Mouse (Mus musculus) midbrain, postnatal 0 days (tissue): ENCODE data around the gene Gatm. TPM values are rescaled to one million over a fixed set of nuclear protein-coding genes. Genes with fewer than 3 reads are reported as not detected.

Experiments
- ATAC-seq: fragments of 200-750 bp; cut with Nextera tagmentation; 2 replicates; pipeline ENCODE4 v1.8.0; 2017; ENCODE audit warnings: moderate number of reproducible peaks, mild to moderate bottlenecking, moderate TSS enrichment, moderate library complexity; ENCODE audit not compliant: low FRiP score
- DNase-seq: peaks from one replicate; pipeline ENCODE4 v3.0.0-alpha.2; 2015; ENCODE audit warnings: low spot score
- H3K27ac ChIP-seq: fragments of 300-500 bp; sonication (generic); 2 replicates; pipeline ENCODE4 v1.5.1; 2014; ENCODE audit warnings: low read depth, mild to moderate bottlenecking, low read length, mixed read lengths
- H3K27me3 ChIP-seq: fragments of 300-500 bp; sonication (generic); 2 replicates; pipeline ENCODE4 v1.6.1; 2014; ENCODE audit warnings: low read length, control low read depth, mixed read lengths; ENCODE audit not compliant: insufficient read depth
- H3K36me3 ChIP-seq: fragments of 300-500 bp; sonication (generic); 2 replicates; pipeline ENCODE4 v1.6.1; 2014; ENCODE audit warnings: low read length, control low read depth, mixed read lengths; ENCODE audit not compliant: insufficient read depth
- H3K4me1 ChIP-seq: fragments of 300-500 bp; sonication (generic); 2 replicates; pipeline ENCODE4 v1.6.1; 2014; ENCODE audit warnings: mild to moderate bottlenecking, control low read depth, antibody characterized with exemption, low read length, mixed read lengths; ENCODE audit not compliant: insufficient read depth
- H3K4me2 ChIP-seq: fragments of 300-500 bp; sonication (generic); 2 replicates; pipeline ENCODE4 v1.6.1; 2014; ENCODE audit warnings: low read depth, mild to moderate bottlenecking, low read length, mixed read lengths; ENCODE audit not compliant: poor library complexity, severe bottlenecking
- H3K4me3 ChIP-seq: fragments of 300-500 bp; sonication (generic); 2 replicates; pipeline ENCODE4 v1.5.1; 2014; ENCODE audit warnings: low read depth, mild to moderate bottlenecking, low read length, moderate library complexity
- H3K9ac ChIP-seq: fragments of 300-500 bp; sonication (generic); replicated peaks from 2 replicates; pipeline ENCODE4 v1.6.1; 2014; ENCODE audit warnings: mild to moderate bottlenecking, low read length, moderate library complexity, mixed read lengths; ENCODE audit not compliant: poor library complexity, severe bottlenecking
- H3K9me3 ChIP-seq: fragments of 300-500 bp; sonication (generic); 2 replicates; pipeline ENCODE4 v1.6.1; 2016; ENCODE audit warnings: low read length, control low read depth
- CTCF ChIP-seq: IDR thresholded peaks from 2 replicates; pipeline ENCODE4 v1.5.1; 2016; ENCODE audit warnings: antibody characterized with exemption, mild to moderate bottlenecking
- WGBS: fragments of 180-500 bp; shearing (Covaris S2); extraction: QIAGEN DNeasy Blood & Tissue Kit; methylation state at CpG from one replicate; pipeline ENCODE4 v1.1.7; 2014; 5-methylcytosine and 5-hydroxymethylcytosine counted together
- polyA plus RNA-seq: library from polyadenylated mRNA; unstranded; fragments of >200 nt; fragmentation: Nextera tagmentation; extraction: Ambion mirVana; gene quantifications from 2 replicates; pipeline ENCODE4 v1.2.1, GENCODE M21; 2015
- total RNA-seq: library from RNA; depleted of rRNA; stranded (reverse); fragments of >200 nt; gene quantifications from 2 replicates; pipeline ENCODE4 v1.2.3, GENCODE M21; 2014

Gatm gene
- total and polyA plus RNA-seq, 2 experiments from 2014 or later: 44.9 to 68.4 TPM

GRCm38 (mm10) chr2:122587861-122588519 lies 23.1 kb downstream of the Gatm start:
- 73% methylated on average over 8 of the region's 8 CpGs for WGBS
- no peak for TF ChIP-seq CTCF
- no peak overlapping the region for H3K9ac ChIP-seq
- ATAC-seq (no peak), DNase-seq (no peak)
- no peak overlapping the region for H3K4me2 ChIP-seq
- no peaks in the 10 kb centered on the region for H3K9me3 ChIP-seq
- H3K27me3 ChIP-seq: no peaks in the 10 kb centered on the region
- H3K4me1 ChIP-seq: no peaks in the 10 kb centered on the region
- no peak overlapping the region for H3K27ac ChIP-seq
- no peaks in the 10 kb centered on the region for H3K36me3 ChIP-seq
- no peak overlapping the region for H3K4me3 ChIP-seq

DNA sequence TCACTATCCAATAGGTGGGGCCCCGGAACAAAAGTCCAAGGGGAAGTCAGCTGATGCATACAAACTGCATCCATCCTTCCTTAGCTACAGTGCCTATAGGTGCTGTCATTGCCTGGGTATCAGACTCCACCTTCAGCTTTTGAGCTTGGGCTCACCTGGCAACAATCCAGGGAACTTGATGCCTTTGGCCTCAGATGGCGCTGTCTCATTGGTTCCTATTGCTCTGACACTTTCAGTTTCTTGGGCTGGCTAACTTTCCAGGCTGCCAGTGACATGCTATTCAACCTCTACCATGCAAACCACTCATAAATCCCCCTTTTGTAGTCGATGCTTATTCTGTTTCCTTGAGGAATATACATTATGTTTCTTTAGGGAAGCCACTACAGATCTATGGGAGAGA lies 24.8 kb downstream of the Gatm start:
- H3K4me3 ChIP-seq: no peak overlapping the region
- no peaks in the 10 kb centered on the region for H3K27me3 ChIP-seq
- no peak overlapping the region for H3K27ac ChIP-seq
- H3K4me2 ChIP-seq: no peak overlapping the region
- ATAC-seq: no peak
- DNase-seq: no peak
- H3K9ac ChIP-seq: no peak overlapping the region
- WGBS: 70% methylated on average over 3 of the region's 3 CpGs
- no peaks in the 10 kb centered on the region for H3K9me3 ChIP-seq
- no peaks in the 10 kb centered on the region for H3K36me3 ChIP-seq
- H3K4me1 ChIP-seq: no peaks in the 10 kb centered on the region
- no peak for TF ChIP-seq CTCF

DNA sequence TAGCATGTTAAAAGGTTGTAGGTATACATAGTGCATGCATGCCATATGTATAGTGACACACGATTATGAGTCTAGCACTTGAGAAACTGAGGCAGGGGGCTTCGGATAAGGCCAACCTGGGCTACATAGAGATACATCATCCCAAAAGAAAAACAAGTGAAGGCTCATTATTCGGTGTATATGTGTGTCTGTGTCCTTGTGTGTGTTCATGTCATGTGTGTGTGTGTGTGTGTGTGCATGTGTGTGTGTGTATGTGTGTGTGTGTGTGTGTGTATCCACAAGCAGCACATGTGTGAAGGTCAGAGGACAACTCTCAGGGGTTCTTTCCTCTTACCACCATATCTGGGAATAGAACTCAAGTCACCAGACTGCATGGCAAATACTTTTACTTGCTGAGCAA lies 28.8 kb downstream of the Gatm start:
- WGBS: 88% methylated on average over 3 of the region's 3 CpGs
- Histone ChIP-seq H3K4me3 (no peak overlapping the region), H3K36me3 (no peaks in the 10 kb centered on the region), H3K4me2 (no peak overlapping the region), H3K9me3 (no peaks in the 10 kb centered on the region), H3K9ac (no peak overlapping the region), H3K4me1 (no peaks in the 10 kb centered on the region), H3K27me3 (no peaks in the 10 kb centered on the region), H3K27ac (no peak overlapping the region)
- ATAC-seq: no peak
- TF ChIP-seq CTCF: no peak
- no peak for DNase-seq

DNA sequence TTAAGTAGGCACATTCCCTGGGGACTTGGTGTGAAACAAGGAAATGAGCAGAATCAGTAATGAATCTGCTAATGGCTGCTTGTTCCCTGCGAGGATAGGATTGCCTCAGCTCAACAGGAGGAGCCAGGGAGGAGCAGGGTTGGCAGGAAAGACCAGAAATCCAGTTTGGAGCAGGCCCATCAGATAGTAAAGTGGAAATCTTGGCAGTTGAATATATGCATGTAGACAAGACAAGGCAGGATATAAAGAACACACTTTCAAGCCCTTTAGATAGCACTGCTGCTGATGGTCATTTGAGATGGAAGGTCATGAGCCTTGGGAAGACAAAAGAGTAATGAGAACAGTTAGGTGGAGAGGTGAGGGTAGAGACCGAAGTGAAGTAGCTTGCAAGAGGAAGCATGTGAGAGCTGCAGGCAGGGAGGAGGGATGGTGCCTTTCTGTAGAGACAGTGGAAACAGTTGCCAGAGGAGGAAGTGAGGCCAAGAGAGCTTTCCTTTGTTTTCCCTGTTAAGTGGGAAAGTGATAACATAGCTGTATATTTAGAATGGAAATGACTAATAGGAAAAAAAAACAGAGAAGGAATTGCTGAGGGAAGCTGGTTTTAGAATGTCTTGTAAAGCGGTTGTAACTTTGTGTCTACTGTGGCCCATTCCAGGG lies 29.6 kb downstream of the Gatm start:
- Histone ChIP-seq H3K36me3 (no peaks in the 10 kb centered on the region), H3K4me1 (no peaks in the 10 kb centered on the region), H3K27ac (no peak overlapping the region), H3K9me3 (no peaks in the 10 kb centered on the region), H3K27me3 (no peaks in the 10 kb centered on the region), H3K4me3 (no peak overlapping the region), H3K4me2 (no peak overlapping the region), H3K9ac (no peak overlapping the region)
- WGBS: 82% methylated on average over 3 of the region's 3 CpGs
- ATAC-seq (no peak), DNase-seq (no peak)
- no peak for TF ChIP-seq CTCF

- Histone ChIP-seq H3K36me3 (no peaks in the 10 kb centered on the region), H3K9me3 (no peaks in the 10 kb centered on the region), H3K4me2 (no peak overlapping the region), H3K27ac (no peak overlapping the region), H3K9ac (no peak overlapping the region), H3K27me3 (no peaks in the 10 kb centered on the region), H3K4me3 (no peak overlapping the region), H3K4me1 (no peaks in the 10 kb centered on the region)
- WGBS: 78% methylated on average over 10 of the region's 10 CpGs
- no peak for TF ChIP-seq CTCF
- ATAC-seq (no peak), DNase-seq (no peak)
Measured at GRCm38 (mm10) chr2:122580426-122580825, 30.7 kb downstream of the Gatm start.

DNA sequence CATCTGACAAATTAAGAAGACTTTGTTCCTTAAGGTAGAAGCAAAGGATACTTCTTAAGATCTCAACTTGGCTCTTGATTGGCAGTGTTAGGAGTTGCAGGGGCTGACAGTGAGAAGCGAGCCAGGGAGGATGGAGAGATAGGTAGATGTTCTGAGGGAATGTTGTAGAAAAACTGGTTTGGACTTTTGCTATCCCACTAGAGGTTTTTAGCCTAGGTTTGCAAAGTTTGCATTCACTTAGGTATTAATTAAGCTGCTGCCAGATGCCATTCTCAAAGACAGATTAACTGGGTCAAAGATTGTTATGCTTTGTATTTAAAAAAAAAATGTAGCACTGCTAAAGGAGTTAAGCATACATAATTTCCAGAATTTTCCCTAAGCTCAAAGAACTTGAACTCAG lies 33.8 kb downstream of the Gatm start:
- H3K27me3 ChIP-seq: no peaks in the 10 kb centered on the region
- no peak overlapping the region for H3K27ac ChIP-seq
- 95% methylated on average over 1 of the region's 1 CpGs for WGBS
- ATAC-seq (no peak), DNase-seq (no peak)
- no peaks in the 10 kb centered on the region for H3K36me3 ChIP-seq
- H3K9me3 ChIP-seq: no peaks in the 10 kb centered on the region
- H3K9ac ChIP-seq: no peak overlapping the region
- no peaks in the 10 kb centered on the region for H3K4me1 ChIP-seq
- no peak overlapping the region for H3K4me2 ChIP-seq
- no peak for TF ChIP-seq CTCF
- H3K4me3 ChIP-seq: no peak overlapping the region
